Mouse (Mus musculus): ENCODE measurements around the gene Cldn6. TPM values are rescaled to one million over a fixed set of nuclear protein-coding genes. Genes with fewer than 3 reads are reported as not detected.

Cldn6 gene
- 0.15 and 0.17 TPM in 2 replicates for polyA plus RNA-seq (2015; fragmentation: Nextera tagmentation; extraction: Ambion mirVana)

DNA sequence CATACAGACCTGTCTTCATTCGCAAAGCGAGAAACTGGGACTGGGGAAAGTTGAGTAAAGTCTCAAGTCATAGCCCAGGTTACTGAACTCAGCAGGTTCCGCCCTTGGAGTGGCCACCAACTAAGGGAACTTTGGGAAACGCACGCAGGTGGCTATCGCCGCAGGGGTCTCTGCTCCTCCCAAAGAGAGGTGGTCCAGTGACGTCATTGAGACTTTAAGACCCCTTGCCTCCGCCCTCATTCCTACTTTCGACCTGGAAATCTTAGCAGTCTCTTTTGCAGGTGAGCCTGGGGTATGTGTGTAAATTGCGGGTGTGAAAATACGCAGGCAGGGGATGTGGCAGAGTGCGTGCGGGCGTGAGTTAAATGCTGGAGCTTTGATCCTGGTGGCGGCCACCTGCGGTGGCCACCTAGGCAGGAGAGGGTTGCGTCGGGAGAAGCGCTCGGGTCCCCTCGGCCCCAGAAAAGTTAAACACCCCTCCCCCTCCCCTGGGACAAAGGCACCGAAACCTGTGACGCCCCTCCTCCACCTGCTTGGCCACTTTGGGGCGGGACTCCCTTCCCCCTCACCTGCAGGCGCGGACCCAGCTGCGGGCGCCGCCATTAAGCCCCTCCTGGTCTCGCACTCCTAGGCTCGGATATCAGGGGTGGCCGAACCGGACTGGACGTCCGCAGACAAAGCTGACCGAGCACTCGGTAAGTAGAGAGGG, at the start of gene Cldn6:
Gene Cldn6 (plus strand): TSS at position 123 of the 709 bp plus-strand sequence.
- H3K4me3 ChIP-seq (replicated peaks) = peak within 1 kb of the TSS; percentile 11
- H3K27ac ChIP-seq = no peak within 1 kb of the TSS
- 2% methylated on average over 38 of the region's 38 CpGs for WGBS
- peaks cover 98% of the 10 kb centered on the region for H3K27me3 ChIP-seq
- H3K4me2 ChIP-seq (replicated peaks) = peak within 1 kb of the TSS; percentile 31
- ATAC-seq = no peak
- no peaks in the 10 kb centered on the region for H3K9me3 ChIP-seq
- peaks cover 41% of the 10 kb centered on the region for H3K4me1 ChIP-seq (replicated peaks)
- H3K9ac ChIP-seq (replicated peaks) = no peak within 1 kb of the TSS
- no peaks in the 10 kb centered on the region for H3K36me3 ChIP-seq

DNA sequence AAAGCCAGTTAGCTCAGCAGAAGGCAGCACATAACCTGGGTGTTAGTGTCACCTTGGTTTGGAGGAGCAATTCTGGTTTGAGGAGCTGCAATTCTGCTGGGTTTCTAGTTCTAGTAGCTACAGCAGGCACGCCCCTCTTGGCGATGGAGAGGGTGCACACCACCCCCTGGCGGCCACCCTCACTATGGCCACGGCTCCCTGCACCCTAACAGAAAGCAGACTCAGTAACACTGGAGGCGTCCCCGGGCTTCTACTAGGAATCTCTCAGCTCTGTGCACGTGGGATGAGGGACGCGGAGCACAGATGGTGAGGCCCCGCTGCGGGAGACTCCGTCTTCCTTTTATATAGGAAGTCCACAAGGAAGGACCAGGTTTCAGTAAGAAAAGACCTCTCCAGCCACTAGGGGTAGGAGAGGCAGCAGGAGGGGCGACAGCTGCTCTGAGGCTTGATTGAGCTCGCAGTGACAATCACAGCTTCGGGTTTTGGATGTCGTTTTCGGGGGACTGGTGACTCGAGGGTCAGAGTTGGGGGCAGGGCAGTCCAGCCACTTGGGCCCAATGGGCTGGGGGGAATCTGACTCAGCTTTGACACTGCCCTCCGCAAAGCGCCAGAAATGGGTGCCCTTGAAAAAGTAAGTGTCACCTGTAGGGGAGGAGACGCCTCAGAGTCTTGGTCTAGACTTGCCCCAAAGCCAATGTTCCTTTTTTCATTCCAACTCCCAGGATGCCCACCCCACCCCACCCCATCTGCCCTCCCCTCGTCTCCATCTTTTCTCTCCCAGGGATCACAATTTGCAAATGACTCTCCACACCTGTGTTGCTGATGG, 48.6 kb upstream of the Cldn6 start:
- H3K27ac ChIP-seq = no peak overlapping the region
- no peaks in the 10 kb centered on the region for H3K9me3 ChIP-seq
- peak overlapping the region; percentile 42 for H3K4me2 ChIP-seq (replicated peaks)
- no peaks in the 10 kb centered on the region for H3K36me3 ChIP-seq
- WGBS = 16% methylated on average over 22 of the region's 22 CpGs
- H3K27me3 ChIP-seq = no peaks in the 10 kb centered on the region
- peak; percentile 90 for ATAC-seq
- peak overlapping the region; percentile 11; the same call in 1 of the 2 replicates for H3K4me3 ChIP-seq (replicated peaks)
- no peak overlapping the region for H3K9ac ChIP-seq (replicated peaks)
- H3K4me1 ChIP-seq (replicated peaks) = peaks cover 6% of the 10 kb centered on the region

DNA sequence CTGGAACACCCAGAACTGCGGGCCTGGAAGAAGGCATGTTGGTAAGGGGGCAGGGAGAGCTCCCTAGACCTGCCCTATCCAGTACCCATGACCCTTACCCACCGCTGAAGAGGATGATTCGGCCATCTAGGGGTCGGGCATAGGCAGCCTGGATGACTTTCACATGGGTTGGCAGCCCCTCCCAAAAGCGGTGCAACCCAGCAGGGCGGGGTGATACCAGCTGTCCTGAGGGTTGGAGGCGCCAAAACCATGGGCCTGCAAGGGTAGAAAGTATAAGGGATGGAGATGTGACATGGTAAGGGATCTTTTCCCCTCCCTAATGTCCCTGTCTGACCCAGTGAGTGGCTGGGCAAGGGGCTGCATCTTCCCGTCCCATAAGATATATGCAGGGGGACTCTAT, 47.8 kb upstream of the Cldn6 start:
- peak; percentile 46; the same call in 1 of the 2 replicates for ATAC-seq

DNA sequence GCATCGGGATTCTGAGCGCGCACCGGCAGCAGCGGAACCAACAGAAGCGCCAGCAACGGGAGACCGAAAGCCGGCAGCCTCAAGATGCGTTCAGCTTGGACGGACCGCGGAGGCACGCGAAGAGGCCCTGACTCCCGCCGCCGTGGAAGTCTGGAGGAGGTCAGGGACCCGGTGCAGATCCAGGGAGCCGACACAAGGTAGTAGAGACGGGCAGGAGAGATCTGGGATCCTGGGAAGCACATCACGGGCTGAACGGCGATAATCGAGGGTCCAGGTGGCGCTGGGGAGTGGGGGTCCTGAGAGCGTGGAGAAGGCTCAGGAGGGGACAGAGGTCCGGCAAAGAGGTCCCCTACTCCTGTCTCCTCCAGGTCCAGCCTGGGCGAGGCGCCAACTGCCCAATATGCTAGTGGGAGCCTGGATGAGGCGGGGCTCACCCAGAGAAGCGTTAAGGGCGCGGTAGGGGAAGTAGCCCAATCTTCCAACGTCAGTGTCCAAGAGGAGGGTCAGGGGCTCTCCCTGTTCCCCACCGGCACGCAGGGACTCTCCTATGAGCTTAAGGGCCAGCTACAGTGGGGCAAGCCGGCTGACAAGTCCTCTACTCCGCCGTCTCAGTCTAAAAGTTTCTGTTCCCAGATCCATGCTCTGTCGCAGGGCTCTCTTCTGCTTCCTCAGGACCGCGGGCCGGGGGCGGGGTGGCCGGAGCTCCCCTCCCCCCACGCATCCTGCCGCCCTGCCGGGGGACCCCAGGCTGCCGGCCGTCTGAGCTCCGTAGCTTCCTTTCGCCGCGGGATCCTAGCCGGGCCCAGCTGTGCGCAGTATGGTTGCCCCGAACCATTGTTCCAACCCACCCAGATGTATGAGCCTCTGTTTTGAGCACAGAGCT, 34.2 kb upstream of the Cldn6 start, which contains the start of gene Mmp25:
Gene Mmp25 (minus strand): TSS at position 665 of the 883 bp plus-strand sequence.
- peak within 1 kb of the TSS; percentile 67 for H3K4me2 ChIP-seq (replicated peaks)
- no peaks in the 10 kb centered on the region for H3K9me3 ChIP-seq
- H3K4me1 ChIP-seq (replicated peaks) = peaks cover 10% of the 10 kb centered on the region
- H3K36me3 ChIP-seq = no peaks in the 10 kb centered on the region
- peak; percentile 40; the same call in 1 of the 2 replicates for ATAC-seq
- H3K27me3 ChIP-seq = peaks cover 46% of the 10 kb centered on the region
- under 1% methylated on average over 57 of the region's 58 CpGs for WGBS
- H3K27ac ChIP-seq = no peak within 1 kb of the TSS
- H3K4me3 ChIP-seq (replicated peaks) = peak within 1 kb of the TSS; percentile 41
- peak within 1 kb of the TSS; percentile 56 for H3K9ac ChIP-seq (replicated peaks)

More for the DNA sequence above, 47.8 kb upstream of the Cldn6 start:
- Histone ChIP-seq H3K4me2 (replicated peaks) (no peak overlapping the region), H3K27ac (no peak overlapping the region), H3K27me3 (no peaks in the 10 kb centered on the region), H3K36me3 (no peaks in the 10 kb centered on the region), H3K4me1 (replicated peaks) (peaks cover 6% of the 10 kb centered on the region), H3K9me3 (no peaks in the 10 kb centered on the region), H3K9ac (replicated peaks) (no peak overlapping the region), H3K4me3 (replicated peaks) (no peak overlapping the region)
- WGBS = 81% methylated on average over 8 of the region's 8 CpGs

DNA sequence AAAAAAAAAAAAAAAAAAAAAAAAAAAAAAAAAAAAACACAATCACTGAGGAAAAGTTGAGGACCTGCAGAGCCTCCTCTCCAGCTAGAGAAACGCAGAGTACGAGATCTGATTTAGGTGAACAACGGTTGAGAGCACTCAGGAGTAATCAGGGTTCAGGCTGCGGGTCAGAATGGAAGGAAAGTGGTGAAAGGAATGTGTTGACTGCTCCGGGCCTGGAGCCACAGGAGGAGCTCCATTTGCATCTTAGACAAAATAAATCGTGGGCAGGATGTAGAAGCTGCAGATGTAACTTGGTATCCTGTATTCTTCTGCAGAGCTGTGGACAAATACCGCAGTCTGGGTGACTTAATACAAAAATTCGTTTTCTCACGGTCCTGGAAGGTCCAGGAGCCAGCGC, 33.2 kb upstream of the Cldn6 start:
- no peaks in the 10 kb centered on the region for H3K9me3 ChIP-seq
- H3K36me3 ChIP-seq = no peaks in the 10 kb centered on the region
- WGBS = 35% methylated on average over 10 of the region's 10 CpGs
- peaks cover 46% of the 10 kb centered on the region for H3K27me3 ChIP-seq
- H3K4me2 ChIP-seq (replicated peaks) = no peak overlapping the region
- no peak overlapping the region for H3K9ac ChIP-seq (replicated peaks)
- no peak overlapping the region for H3K4me3 ChIP-seq (replicated peaks)
- no peak for ATAC-seq
- peaks cover 10% of the 10 kb centered on the region for H3K4me1 ChIP-seq (replicated peaks)
- no peak overlapping the region for H3K27ac ChIP-seq

DNA sequence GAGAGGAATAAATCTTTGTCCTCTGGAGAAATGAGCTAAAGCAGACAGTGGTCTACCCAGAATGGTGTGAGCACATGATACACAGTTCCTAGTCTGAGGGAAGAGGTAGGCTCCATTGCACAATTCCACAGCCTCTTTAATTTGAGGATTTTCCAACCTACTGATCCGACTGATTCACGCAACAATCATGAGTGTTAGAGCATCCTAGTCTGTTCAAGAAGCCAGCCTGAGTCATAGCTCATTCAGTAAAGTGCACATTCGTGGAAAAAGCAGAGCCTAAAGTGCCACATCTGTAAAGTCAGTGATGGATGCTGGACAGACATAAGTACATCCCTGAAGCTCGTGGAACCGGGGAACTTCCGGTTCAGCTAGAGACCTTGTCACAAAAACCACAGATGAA, 27.7 kb upstream of the Cldn6 start:
- no peaks in the 10 kb centered on the region for H3K9me3 ChIP-seq
- ATAC-seq = no peak
- H3K27me3 ChIP-seq = peaks cover 9% of the 10 kb centered on the region
- H3K4me3 ChIP-seq (replicated peaks) = no peak overlapping the region
- no peaks in the 10 kb centered on the region for H3K4me1 ChIP-seq (replicated peaks)
- no peaks in the 10 kb centered on the region for H3K36me3 ChIP-seq
- no peak overlapping the region for H3K4me2 ChIP-seq (replicated peaks)
- 82% methylated on average over 6 of the region's 6 CpGs for WGBS
- H3K27ac ChIP-seq = no peak overlapping the region
- no peak overlapping the region for H3K9ac ChIP-seq (replicated peaks)

DNA sequence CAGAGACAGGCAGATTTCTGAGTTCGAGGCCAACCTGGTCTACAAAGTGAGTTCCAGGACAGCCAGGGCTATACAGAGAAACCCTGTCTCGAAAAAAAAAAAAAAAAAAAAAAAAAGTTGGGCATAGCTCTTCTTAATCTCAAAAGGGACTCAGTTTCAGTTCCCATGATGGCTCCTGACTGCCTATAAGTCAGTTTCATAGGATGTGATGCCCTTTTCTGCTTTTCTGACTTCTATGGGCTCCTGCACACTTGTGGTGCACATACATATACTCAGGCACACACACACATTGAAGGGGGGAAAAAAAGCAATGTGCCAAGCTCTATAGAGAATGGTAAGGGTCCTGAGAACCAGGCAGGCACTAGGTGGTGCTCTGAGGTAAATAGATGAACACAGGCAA, 25.7 kb upstream of the Cldn6 start:
- H3K4me3 ChIP-seq (replicated peaks) = no peak overlapping the region
- H3K9ac ChIP-seq (replicated peaks) = no peak overlapping the region
- H3K4me1 ChIP-seq (replicated peaks) = no peaks in the 10 kb centered on the region
- no peak overlapping the region for H3K27ac ChIP-seq
- H3K4me2 ChIP-seq (replicated peaks) = no peak overlapping the region
- no peaks in the 10 kb centered on the region for H3K36me3 ChIP-seq
- no peaks in the 10 kb centered on the region for H3K9me3 ChIP-seq
- 0 out of 2 replicates have a peak, but pooled peaks cover 4% of the 10 kb centered on the region for H3K27me3 ChIP-seq
- WGBS = 78% methylated on average over 2 of the region's 2 CpGs
- ATAC-seq = no peak

DNA sequence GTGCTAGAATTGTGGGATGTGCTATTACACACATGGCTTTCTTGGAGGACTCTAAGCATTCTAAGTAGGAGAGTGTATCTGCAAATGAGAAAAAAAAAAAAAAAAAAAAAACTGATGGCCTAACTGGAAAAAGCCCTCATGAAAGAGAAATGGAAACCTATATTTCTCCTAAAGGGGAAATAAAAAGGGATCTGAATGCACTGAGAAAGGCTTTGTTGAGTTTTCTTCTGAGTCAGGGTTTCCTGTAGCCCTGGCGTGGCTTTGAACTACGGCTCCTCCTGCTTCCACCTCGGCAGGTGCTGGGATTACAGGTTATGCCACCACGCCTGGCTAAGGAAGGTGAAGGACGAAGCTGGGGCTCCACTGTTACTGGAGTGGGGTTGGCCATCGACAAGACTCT, 25.0 kb upstream of the Cldn6 start:
- no peak overlapping the region for H3K4me2 ChIP-seq (replicated peaks)
- no peaks in the 10 kb centered on the region for H3K4me1 ChIP-seq (replicated peaks)
- H3K9ac ChIP-seq (replicated peaks) = no peak overlapping the region
- 63% methylated on average over 6 of the region's 6 CpGs for WGBS
- H3K27me3 ChIP-seq = 0 out of 2 replicates have a peak, but pooled peaks cover 6% of the 10 kb centered on the region
- no peak overlapping the region for H3K27ac ChIP-seq
- H3K9me3 ChIP-seq = no peaks in the 10 kb centered on the region
- ATAC-seq = no peak
- no peak overlapping the region for H3K4me3 ChIP-seq (replicated peaks)
- no peaks in the 10 kb centered on the region for H3K36me3 ChIP-seq

DNA sequence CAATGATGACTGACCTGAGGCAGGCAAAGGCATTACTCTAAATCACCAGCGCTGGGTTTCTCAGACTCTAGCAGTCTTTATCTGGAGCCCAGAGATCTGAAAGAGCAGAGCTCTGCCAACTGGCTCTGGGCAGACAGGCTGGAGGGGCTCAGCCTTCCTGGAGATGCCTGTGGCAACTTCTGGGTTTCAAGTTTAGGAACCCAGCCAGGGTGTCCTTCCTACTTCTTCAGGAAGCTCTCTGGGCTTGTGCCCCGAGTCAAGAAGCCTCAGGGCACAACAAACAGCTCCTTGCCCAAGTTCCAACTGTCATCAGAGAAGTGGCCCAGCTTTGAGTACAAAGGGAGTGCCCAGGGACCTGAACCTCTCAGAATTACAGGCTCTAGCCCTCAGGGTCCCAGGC, 24.6 kb upstream of the Cldn6 start:
- no peak overlapping the region for H3K27ac ChIP-seq
- H3K4me3 ChIP-seq (replicated peaks) = no peak overlapping the region
- no peaks in the 10 kb centered on the region for H3K9me3 ChIP-seq
- ATAC-seq = no peak
- WGBS = 63% methylated on average over 2 of the region's 2 CpGs
- H3K4me1 ChIP-seq (replicated peaks) = no peaks in the 10 kb centered on the region
- no peak overlapping the region for H3K9ac ChIP-seq (replicated peaks)
- no peak overlapping the region for H3K4me2 ChIP-seq (replicated peaks)
- no peaks in the 10 kb centered on the region for H3K36me3 ChIP-seq
- peaks cover 10% of the 10 kb centered on the region for H3K27me3 ChIP-seq

DNA sequence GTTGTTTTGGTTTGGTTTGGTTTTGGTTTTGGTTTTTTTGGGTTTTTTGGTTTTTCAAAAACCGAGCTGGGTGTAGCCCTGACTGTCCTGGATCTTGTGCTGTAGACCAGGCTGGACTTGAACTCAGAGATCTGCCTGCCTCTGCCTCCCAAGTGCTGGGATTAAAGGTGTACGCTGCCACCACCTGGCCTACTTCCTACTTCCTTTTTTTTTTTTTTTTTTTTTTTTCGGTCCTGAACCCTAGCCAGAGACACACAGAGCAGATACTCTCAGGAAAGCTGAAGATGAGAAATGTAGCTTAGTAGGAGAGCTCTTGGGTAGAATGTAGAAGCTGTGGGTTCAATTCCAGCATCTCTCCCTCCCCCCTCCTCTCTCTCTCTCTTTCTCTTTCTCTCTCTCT, 20.6 kb upstream of the Cldn6 start:
- H3K9me3 ChIP-seq = no peaks in the 10 kb centered on the region
- H3K4me2 ChIP-seq (replicated peaks) = no peak overlapping the region
- no peaks in the 10 kb centered on the region for H3K4me1 ChIP-seq (replicated peaks)
- H3K9ac ChIP-seq (replicated peaks) = no peak overlapping the region
- no peak overlapping the region for H3K4me3 ChIP-seq (replicated peaks)
- peaks cover 49% of the 10 kb centered on the region for H3K27me3 ChIP-seq
- H3K27ac ChIP-seq = no peak overlapping the region
- H3K36me3 ChIP-seq = no peaks in the 10 kb centered on the region
- no peak for ATAC-seq
- WGBS = 90% methylated on average over 3 of the region's 3 CpGs

DNA sequence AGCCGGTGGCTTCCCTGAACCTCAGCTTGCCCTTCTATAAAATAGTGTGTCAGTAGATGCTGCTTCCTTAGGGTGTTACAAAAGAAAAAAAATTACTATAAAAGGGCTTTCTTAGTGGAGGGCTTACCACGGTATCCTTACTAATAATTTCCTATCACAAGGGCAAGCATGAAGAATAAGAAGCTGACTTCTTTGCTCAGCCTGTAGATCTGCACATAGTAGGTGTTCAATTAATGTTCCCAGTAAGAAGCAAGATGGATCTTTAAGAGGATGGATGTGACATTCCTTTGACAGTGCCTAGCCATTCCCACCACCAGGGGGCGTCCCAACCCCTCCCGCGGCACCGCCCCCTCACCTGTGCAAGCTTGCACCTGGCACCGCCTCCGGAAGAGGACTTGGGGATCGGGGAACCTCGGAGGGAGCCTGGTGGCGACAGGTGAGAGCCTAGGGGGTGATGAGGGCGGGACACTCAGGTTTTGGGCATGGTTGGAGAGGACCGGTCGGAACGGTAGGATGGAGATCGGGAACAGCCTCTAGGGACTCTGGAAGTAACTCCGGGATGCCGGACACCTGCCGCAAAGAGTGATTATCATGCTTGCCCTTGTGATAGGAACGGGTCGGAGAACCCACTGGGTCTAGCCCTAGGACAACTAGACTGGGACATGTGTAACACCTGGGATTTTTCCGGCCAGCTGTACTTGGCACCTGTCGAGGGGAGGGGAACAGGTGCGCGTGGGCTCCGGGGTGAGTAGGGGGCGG, 18.8 kb upstream of the Cldn6 start, which contains the start of gene Bicdl2:
Gene Bicdl2 (plus strand): TSS at position 390 of the 759 bp plus-strand sequence.
- Histone ChIP-seq H3K4me2 (replicated peaks) (no peak within 1 kb of the TSS), H3K27me3 (peaks cover 53% of the 10 kb centered on the region), H3K4me1 (replicated peaks) (no peaks in the 10 kb centered on the region), H3K36me3 (no peaks in the 10 kb centered on the region), H3K4me3 (replicated peaks) (0 out of 2 replicates have a peak within 1 kb of the TSS, but pooled peaks have one; percentile 5), H3K9ac (replicated peaks) (no peak within 1 kb of the TSS), H3K27ac (no peak within 1 kb of the TSS), H3K9me3 (no peaks in the 10 kb centered on the region)
- 8% methylated on average over 27 of the region's 27 CpGs for WGBS
- ATAC-seq = no peak

Measured in midbrain, embryonic 13.5 days (tissue).